Mouse (Mus musculus): ENCODE data around the gene Zfp616.

Gene Zfp616

GRCm38 (mm10) chr11:74069655-74070054 lies at the start of gene Zfp616:
Gene Zfp616 (plus strand): TSS chr11:74069955.
- DNase-seq (ENCODE audit: low spot score in 2 of 2), result no peak

GRCm38 (mm10) chr11:74051347-74051746 lies 18.4 kb upstream of the Zfp616 start:
- no peak for DNase-seq (ENCODE audit: low spot score in 2 of 2)

- DNase-seq (ENCODE audit: low spot score in 2 of 2), result no peak
Measured at GRCm38 (mm10) chr11:74056451-74056850, 13.3 kb upstream of the Zfp616 start, which contains the start of the genes Olfr139 and Olfr399. Gene Olfr139 (minus strand): TSS chr11:74056551. Gene Olfr399 (minus strand): TSS chr11:74056615.

DNA sequence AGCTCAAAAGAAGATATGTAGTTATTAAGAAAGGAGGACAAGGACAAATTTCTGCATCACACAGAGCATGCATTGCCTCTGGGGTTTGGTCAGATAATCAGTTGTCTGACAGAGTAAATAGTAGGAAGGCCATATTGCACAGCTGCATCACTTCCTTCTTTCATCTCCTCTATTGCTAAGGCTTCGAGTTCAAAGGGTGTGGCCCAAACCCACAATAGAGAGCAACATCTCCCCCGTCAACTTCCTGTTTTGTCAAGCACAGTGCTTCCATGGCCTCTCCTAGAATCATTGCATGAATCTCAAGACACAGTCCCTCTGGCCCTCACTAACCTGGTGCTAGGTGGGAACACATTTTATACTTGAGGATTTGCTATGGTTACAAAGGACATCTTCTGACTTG lies 31.0 kb downstream of the Zfp616 start:
- no peak for DNase-seq (ENCODE audit: low spot score in 2 of 2)

GRCm38 (mm10) chr11:74101507-74101906 lies 31.8 kb downstream of the Zfp616 start:
- no peak for DNase-seq (ENCODE audit: low spot score in 2 of 2)

- DNase-seq (ENCODE audit: low spot score in 2 of 2), result no peak
Measured at GRCm38 (mm10) chr11:74105066-74105465, 35.3 kb downstream of the Zfp616 start.

- no peak for DNase-seq (ENCODE audit: low spot score in 2 of 2)
Measured at GRCm38 (mm10) chr11:74113412-74113811, 43.7 kb downstream of the Zfp616 start, which contains the start of gene Olfr401. Gene Olfr401 (plus strand): TSS chr11:74113712.
